In genomic region chr13:104109288-104109815, GRCm38 (mm10) we compare ENCODE assay signal across 8 mouse cellular contexts. TPM values are rescaled to one million over a fixed set of nuclear protein-coding genes. Genes with fewer than 3 reads are reported as not detected.
A peak's percentile ranks its signal among the peaks of the same experiment; 100 is the strongest.
DNase-seq lines count a peak whose midpoint lies in the region; ATAC-seq and TF ChIP-seq lines count a peak whose summit lies in the region.

Gene Nln, minus strand, starts transcription at chr13:104109614.
Gene Sgtb, plus strand, starts transcription at chr13:104109741.

- H3K9ac ChIP-seq in forebrain, embryonic 11.5 days (ENCODE audit: low read length), result peak within 1 kb of the TSS; percentile 66
- peak within 1 kb of the TSS; percentile 83 for H3K9ac ChIP-seq in heart, embryonic 16.5 days (ENCODE audit: low read length)
- H3K9ac ChIP-seq in liver, embryonic 13.5 days, result peak within 1 kb of the TSS; percentile 68
- peak within 1 kb of the TSS; percentile 62 for H3K9ac ChIP-seq in stomach, embryonic 15.5 days

- no peak within 1 kb of the TSS for H3K27ac ChIP-seq in forebrain, embryonic 11.5 days (ENCODE audit: low read depth, low read length)
- H3K27ac ChIP-seq in heart, embryonic 16.5 days (ENCODE audit: low read length), result peak within 1 kb of the TSS; percentile 82
- no peak within 1 kb of the TSS; the same call in 1 of the 2 replicates for H3K27ac ChIP-seq in liver, embryonic 13.5 days
- H3K27ac ChIP-seq in stomach, embryonic 15.5 days, result peak within 1 kb of the TSS; percentile 80

- 1% methylated on average over 35 of the region's 44 CpGs for WGBS in forebrain, embryonic 11.5 days
- under 1% methylated on average over 33 of the region's 44 CpGs for WGBS in heart, embryonic 16.5 days
- WGBS in liver, embryonic 13.5 days (ENCODE audit: insufficient replicate concordance), result 1% methylated on average over 37 of the region's 44 CpGs
- under 1% methylated on average over 41 of the region's 44 CpGs for WGBS in stomach, embryonic 15.5 days

- TF ChIP-seq CTCF in E14TG2a.4 (conservative IDR thresholded peaks at IDR 0.05; ENCODE audit: low read length), result no peak

- H3K4me2 ChIP-seq in forebrain, embryonic 11.5 days (ENCODE audit: low read depth, low read length, severe bottlenecking), result peak within 1 kb of the TSS; percentile 98
- H3K4me2 ChIP-seq in heart, embryonic 16.5 days (ENCODE audit: low read depth, low read length), result peak within 1 kb of the TSS; percentile 94
- peak within 1 kb of the TSS; percentile 87 for H3K4me2 ChIP-seq in liver, embryonic 13.5 days
- peak within 1 kb of the TSS; percentile 97 for H3K4me2 ChIP-seq in stomach, embryonic 15.5 days

- H3K27me3 ChIP-seq in E14TG2a.4 (ENCODE audit: insufficient read depth, low read length), result no peaks in the 10 kb centered on the region
- no peaks in the 10 kb centered on the region for H3K27me3 ChIP-seq in forebrain, embryonic 11.5 days (ENCODE audit: control insufficient read depth, insufficient read depth, low read length)
- peaks cover 2% of the 10 kb centered on the region; the same call in 1 of the 2 replicates for H3K27me3 ChIP-seq in heart, embryonic 16.5 days (ENCODE audit: control insufficient read depth, insufficient read depth, low read length)
- H3K27me3 ChIP-seq in liver, embryonic 13.5 days, result peaks cover 26% of the 10 kb centered on the region
- no peaks in the 10 kb centered on the region for H3K27me3 ChIP-seq in stomach, embryonic 15.5 days (replicated peaks)

- peaks cover 6% of the 10 kb centered on the region; the same call in 1 of the 2 replicates for H3K36me3 ChIP-seq in E14TG2a.4 (ENCODE audit: insufficient read depth, low read length)
- no peaks in the 10 kb centered on the region for H3K36me3 ChIP-seq in forebrain, embryonic 11.5 days (ENCODE audit: control insufficient read depth, insufficient read depth, low read length)
- H3K36me3 ChIP-seq in heart, embryonic 16.5 days (ENCODE audit: control insufficient read depth, insufficient read depth), result 0 out of 2 replicates have a peak, but pooled peaks cover under 1% of the 10 kb centered on the region
- H3K36me3 ChIP-seq in liver, embryonic 13.5 days, result no peaks in the 10 kb centered on the region
- no peaks in the 10 kb centered on the region for H3K36me3 ChIP-seq in stomach, embryonic 15.5 days

- peak within 1 kb of the TSS; percentile 94 for H3K4me3 ChIP-seq in E14TG2a.4 (replicated peaks; ENCODE audit: low read length)
- peak within 1 kb of the TSS; percentile 74 for H3K4me3 ChIP-seq in forebrain, embryonic 11.5 days (ENCODE audit: low read depth, low read length)
- H3K4me3 ChIP-seq in heart, embryonic 16.5 days (ENCODE audit: low read length), result peak within 1 kb of the TSS; percentile 87
- H3K4me3 ChIP-seq in liver, embryonic 13.5 days (replicated peaks), result peak within 1 kb of the TSS; percentile 65
- H3K4me3 ChIP-seq in stomach, embryonic 15.5 days (replicated peaks), result peak within 1 kb of the TSS; percentile 86

- H3K9me3 ChIP-seq in E14TG2a.4 (ENCODE audit: low read length), result peaks cover 6% of the 10 kb centered on the region
- no peaks in the 10 kb centered on the region; the same call in 1 of the 2 replicates for H3K9me3 ChIP-seq in forebrain, embryonic 11.5 days (ENCODE audit: control insufficient read depth, low read length)
- peaks cover 6% of the 10 kb centered on the region for H3K9me3 ChIP-seq in heart, embryonic 16.5 days (replicated peaks; ENCODE audit: control insufficient read depth, low read length)
- H3K9me3 ChIP-seq in liver, embryonic 13.5 days (replicated peaks), result no peaks in the 10 kb centered on the region
- no peaks in the 10 kb centered on the region for H3K9me3 ChIP-seq in stomach, embryonic 15.5 days

- H3K4me1 ChIP-seq in E14TG2a.4 (replicated peaks; ENCODE audit: low read depth, low read length), result peaks cover 13% of the 10 kb centered on the region
- peaks cover 2% of the 10 kb centered on the region; the same call in 1 of the 2 replicates for H3K4me1 ChIP-seq in forebrain, embryonic 11.5 days (replicated peaks; ENCODE audit: control insufficient read depth, insufficient read depth, low read length)
- peaks cover 9% of the 10 kb centered on the region; the same call in 1 of the 2 replicates for H3K4me1 ChIP-seq in heart, embryonic 16.5 days (ENCODE audit: control insufficient read depth, insufficient read depth, low read length)
- H3K4me1 ChIP-seq in liver, embryonic 13.5 days (replicated peaks), result peaks cover 20% of the 10 kb centered on the region
- H3K4me1 ChIP-seq in stomach, embryonic 15.5 days, result no peaks in the 10 kb centered on the region

- peak; percentile 62 for DNase-seq in c-Kit-positive CD71-positive TER-119-negative erythroid progenitor cells, embryonic 14.5 days (ENCODE audit: low read depth)
- DNase-seq in forebrain, embryonic 11.5 days (ENCODE audit: low spot score), result peak; percentile 98
- peak; percentile 88 to 96 for DNase-seq in kidney, postnatal 25 days
- DNase-seq in liver, embryonic 13.5 days, result peak; percentile 81
- DNase-seq in neural tube, embryonic 10.5 days (ENCODE audit: extremely low spot score, low spot score), result peak; percentile 93

- ATAC-seq in forebrain, embryonic 11.5 days (replicated peaks; ENCODE audit: low FRiP score), result peak; percentile 97
- ATAC-seq in heart, embryonic 16.5 days (replicated peaks; ENCODE audit: extremely low read depth, insufficient read depth, low FRiP score), result peak; percentile 97
- ATAC-seq in liver, embryonic 13.5 days (ENCODE audit: low read depth), result peak; percentile 98
- peak; percentile 99 for ATAC-seq in stomach, embryonic 15.5 days (ENCODE audit: insufficient read depth, low FRiP score, low read depth)

RNA-seq across cellular contexts. Expression of gene Nln, which starts in this region (rescaled TPM):
- 21.1 TPM in 2 replicates for polyA plus RNA-seq in forebrain, embryonic 11.5 days (2014; fragmentation: Nextera tagmentation; extraction: Ambion mirVana)
- 20.3 and 21.8 TPM in 2 replicates for polyA plus RNA-seq in heart, embryonic 16.5 days (2015; fragmentation: Nextera tagmentation; extraction: Ambion mirVana)
- 9.1 and 12.1 TPM in 2 replicates for polyA plus RNA-seq in liver, embryonic 13.5 days (2015; fragmentation: Nextera tagmentation; extraction: Ambion mirVana)
- 19.2 and 20.5 TPM in 2 replicates for polyA plus RNA-seq in stomach, embryonic 15.5 days (2015; fragmentation: Nextera tagmentation; extraction: Ambion mirVana)

RNA-seq across cellular contexts. Expression of gene Sgtb, which starts in this region (rescaled TPM):
- 16.7 and 18.1 TPM in 2 replicates for polyA plus RNA-seq in forebrain, embryonic 11.5 days (2014; fragmentation: Nextera tagmentation; extraction: Ambion mirVana)
- polyA plus RNA-seq in heart, embryonic 16.5 days (2015; fragmentation: Nextera tagmentation; extraction: Ambion mirVana), result 1.8 and 3.2 TPM in 2 replicates
- 0.62 and 0.74 TPM in 2 replicates for polyA plus RNA-seq in liver, embryonic 13.5 days (2015; fragmentation: Nextera tagmentation; extraction: Ambion mirVana)
- 5.8 and 6.0 TPM in 2 replicates for polyA plus RNA-seq in stomach, embryonic 15.5 days (2015; fragmentation: Nextera tagmentation; extraction: Ambion mirVana)

Comparison
In these comparisons a context has a peak if more than half of its experiments do, and no peak if none do; other contexts are left out.
1. H3K27ac ChIP-seq: peak in heart, embryonic 16.5 days (single experiment) and stomach, embryonic 15.5 days (single experiment); none in forebrain, embryonic 11.5 days (single experiment) and liver, embryonic 13.5 days (single experiment).
2. Peak in every context shown above with its lines, with median percentiles within 50 percentile points of each other: H3K4me3 ChIP-seq, DNase-seq, ATAC-seq, H3K4me2 ChIP-seq and H3K9ac ChIP-seq.